Mouse (Mus musculus): Measurements from ENCODE around the gene Olfr769. TPM values are rescaled to one million over a fixed set of nuclear protein-coding genes. Genes with fewer than 3 reads are reported as not detected.

Gene Olfr769
- polyA plus RNA-seq (2017; shearing (Covaris generic)) = not detected

GRCm38 (mm10) chr10:129117761-129118160, at the start of gene Olfr769:
Gene Olfr769 (minus strand): TSS chr10:129117861.

GRCm38 (mm10) chr10:129164651-129165050, 47.0 kb upstream of the Olfr769 start, which contains the start of gene Olfr771:
Gene Olfr771 (minus strand): TSS chr10:129164751.

GRCm38 (mm10) chr10:129138898-129139297, 21.2 kb upstream of the Olfr769 start, which contains the start of gene Olfr770:
Gene Olfr770 (minus strand): TSS chr10:129138998.

GRCm38 (mm10) chr10:129099275-129099674, 18.4 kb downstream of the Olfr769 start, which contains the start of gene Olfr768:
Gene Olfr768 (minus strand): TSS chr10:129099375.

DNA sequence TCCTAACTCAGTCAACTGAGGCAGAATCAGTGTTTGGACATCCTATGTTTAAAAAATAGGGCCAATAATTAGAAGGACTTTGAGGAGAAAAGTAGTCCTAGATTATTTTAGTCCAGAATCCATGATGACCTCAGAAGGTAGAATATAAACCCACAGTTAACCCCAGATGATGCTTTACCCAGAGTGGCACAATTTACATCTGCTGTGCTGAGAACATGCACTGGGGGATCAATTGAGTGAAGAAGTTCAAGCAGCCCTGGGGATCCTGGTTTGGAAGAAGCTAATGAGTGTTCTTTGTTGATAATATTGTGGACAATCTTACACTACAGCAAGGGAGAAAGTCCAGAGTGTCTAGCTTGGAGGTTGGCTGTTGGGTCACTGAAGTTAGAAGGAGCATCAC, 34.9 kb downstream of the Olfr769 start, which contains the start of gene Olfr767:
Gene Olfr767 (minus strand): TSS at position 101 of the 400 bp plus-strand sequence.

DNA sequence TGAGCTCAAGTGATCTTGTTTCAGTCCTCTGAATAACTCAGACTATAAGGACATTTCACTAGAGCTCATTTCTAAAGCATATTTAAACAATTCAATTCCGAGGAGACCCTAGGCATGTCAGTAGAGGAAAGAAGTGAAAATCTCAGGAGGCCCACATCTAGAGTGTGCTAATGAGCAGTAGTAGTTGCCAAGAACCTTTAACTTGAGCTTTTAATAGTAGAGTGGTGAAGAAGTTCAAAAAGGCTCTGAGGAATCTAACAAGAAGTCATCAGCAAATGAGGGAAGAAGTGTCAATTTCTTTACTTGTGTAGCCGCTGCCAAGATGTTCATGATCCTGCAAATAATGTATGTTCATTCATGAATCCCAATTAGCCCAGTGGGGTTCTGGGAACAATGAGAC, 48.8 kb downstream of the Olfr769 start, which contains the start of gene Olfr766-ps1:
Gene Olfr766-ps1 (minus strand): TSS at position 101 of the 400 bp plus-strand sequence.

Other genes with a start within 250 kb of the Olfr769 start
- gene Gdf11, start 226.1 kb downstream of the Olfr769 start, polyA plus RNA-seq (2017; shearing (Covaris generic)) = 2.0 TPM
- not detected for gene Cd63, start 216.9 kb downstream of the Olfr769 start, polyA plus RNA-seq (2017; shearing (Covaris generic))
- 6.6 TPM for gene Rdh5, start 195.0 kb downstream of the Olfr769 start, polyA plus RNA-seq (2017; shearing (Covaris generic))
- gene Bloc1s1, start 193.8 kb downstream of the Olfr769 start, polyA plus RNA-seq (2017; shearing (Covaris generic)) = 118 TPM
- 45.8 TPM for gene Itga7, start 184.0 kb downstream of the Olfr769 start, polyA plus RNA-seq (2017; shearing (Covaris generic))
- not detected for gene Mettl7b, start 156.9 kb downstream of the Olfr769 start, polyA plus RNA-seq (2017; shearing (Covaris generic))
- gene Olfr9, start 128.4 kb downstream of the Olfr769 start, polyA plus RNA-seq (2017; shearing (Covaris generic)) = 0.20 TPM
- not detected for gene Olfr763, start 107.1 kb downstream of the Olfr769 start, polyA plus RNA-seq (2017; shearing (Covaris generic))
- gene Olfr764-ps1, start 78.0 kb downstream of the Olfr769 start, polyA plus RNA-seq (2017; shearing (Covaris generic)) = not detected
- not detected for gene Olfr765, start 67.9 kb downstream of the Olfr769 start, polyA plus RNA-seq (2017; shearing (Covaris generic))
- gene Olfr766-ps1, start 48.9 kb downstream of the Olfr769 start, polyA plus RNA-seq (2017; shearing (Covaris generic)) = not detected
- not detected for gene Olfr767, start 35.0 kb downstream of the Olfr769 start, polyA plus RNA-seq (2017; shearing (Covaris generic))
- gene Olfr768, start 18.5 kb downstream of the Olfr769 start, polyA plus RNA-seq (2017; shearing (Covaris generic)) = not detected
- not detected for gene Olfr770, start 21.1 kb upstream of the Olfr769 start, polyA plus RNA-seq (2017; shearing (Covaris generic))
- gene Olfr771, start 46.9 kb upstream of the Olfr769 start, polyA plus RNA-seq (2017; shearing (Covaris generic)) = not detected
- not detected for gene Olfr772, start 60.1 kb upstream of the Olfr769 start, polyA plus RNA-seq (2017; shearing (Covaris generic))
- not detected for gene Olfr773, start 69.6 kb upstream of the Olfr769 start, polyA plus RNA-seq (2017; shearing (Covaris generic))
- gene Olfr774, start 118.3 kb upstream of the Olfr769 start, polyA plus RNA-seq (2017; shearing (Covaris generic)) = not detected
- gene Olfr775, start 130.6 kb upstream of the Olfr769 start, polyA plus RNA-seq (2017; shearing (Covaris generic)) = not detected
- gene Olfr776, start 141.3 kb upstream of the Olfr769 start, polyA plus RNA-seq (2017; shearing (Covaris generic)) = not detected
- not detected for gene Olfr777, start 153.6 kb upstream of the Olfr769 start, polyA plus RNA-seq (2017; shearing (Covaris generic))
- gene Olfr780, start 200.3 kb upstream of the Olfr769 start, polyA plus RNA-seq (2017; shearing (Covaris generic)) = not detected
- gene Olfr781, start 211.0 kb upstream of the Olfr769 start, polyA plus RNA-seq (2017; shearing (Covaris generic)) = not detected
- gene Olfr782, start 231.0 kb upstream of the Olfr769 start, polyA plus RNA-seq (2017; shearing (Covaris generic)) = not detected

Measured in effector memory CD4-positive, alpha-beta T cell, adult 5 months (primary cell).